Mouse (Mus musculus): Measurements from ENCODE around the gene Ndufs4. TPM values are rescaled to one million over a fixed set of nuclear protein-coding genes. Genes with fewer than 3 reads are reported as not detected.

Ndufs4 gene
- polyA plus RNA-seq, 1 experiment from 2014 or later, result 284 TPM

- Histone ChIP-seq H3K9me3 (no peaks in the 10 kb centered on the region), H3K27me3 (no peaks in the 10 kb centered on the region), H3K4me3 (no peak overlapping the region), H3K4me2 (replicated peaks) (no peak overlapping the region), H3K27ac (no peak overlapping the region), H3K4me1 (no peaks in the 10 kb centered on the region), H3K9ac (no peak overlapping the region), H3K36me3 (no peaks in the 10 kb centered on the region)
- ATAC-seq (ENCODE audit: insufficient number of reproducible peaks, insufficient read depth, low FRiP score, low TSS enrichment), result no peak
- 96% methylated on average over 2 of the region's 2 CpGs for WGBS
These were observed 6.7 kb upstream of the Ndufs4 start for GRCm38 (mm10) chr13:114394784-114395183.

GRCm38 (mm10) chr13:114392501-114392900 lies 4.4 kb upstream of the Ndufs4 start:
- no peak overlapping the region for H3K4me2 ChIP-seq (replicated peaks)
- H3K27me3 ChIP-seq, result no peaks in the 10 kb centered on the region
- H3K27ac ChIP-seq, result no peak overlapping the region
- no peaks in the 10 kb centered on the region for H3K9me3 ChIP-seq
- no peak for ATAC-seq (ENCODE audit: insufficient number of reproducible peaks, insufficient read depth, low FRiP score, low TSS enrichment)
- no peak overlapping the region for H3K4me3 ChIP-seq
- no peaks in the 10 kb centered on the region for H3K36me3 ChIP-seq
- no peak overlapping the region for H3K9ac ChIP-seq
- no peaks in the 10 kb centered on the region for H3K4me1 ChIP-seq

- peaks cover 5% of the 10 kb centered on the region; the same call in 1 of the 2 replicates for H3K4me1 ChIP-seq
- WGBS, result under 1% methylated on average over 37 of the region's 37 CpGs
- ATAC-seq (ENCODE audit: insufficient number of reproducible peaks, insufficient read depth, low FRiP score, low TSS enrichment), result peak; percentile 81
- no peaks in the 10 kb centered on the region for H3K9me3 ChIP-seq
- peak overlapping the region; percentile 69 for H3K27ac ChIP-seq
- H3K4me2 ChIP-seq (replicated peaks), result peak overlapping the region; percentile 76
- peak overlapping the region; percentile 88 for H3K4me3 ChIP-seq
- no peaks in the 10 kb centered on the region for H3K36me3 ChIP-seq
- no peaks in the 10 kb centered on the region for H3K27me3 ChIP-seq
- H3K9ac ChIP-seq, result peak overlapping the region; percentile 76
These were observed 412 bp downstream of the Ndufs4 start for GRCm38 (mm10) chr13:114387521-114388171.

- Histone ChIP-seq H3K36me3 (peaks cover 4% of the 10 kb centered on the region), H3K27me3 (no peaks in the 10 kb centered on the region), H3K4me1 (peaks cover 5% of the 10 kb centered on the region; the same call in 1 of the 2 replicates), H3K4me2 (replicated peaks) (peak overlapping the region; percentile 76), H3K27ac (peak overlapping the region; percentile 69; the same call in 1 of the 2 replicates), H3K9ac (peak overlapping the region; percentile 76), H3K9me3 (no peaks in the 10 kb centered on the region), H3K4me3 (peak overlapping the region; percentile 88)
- peak; percentile 72; the same call in 1 of the 2 replicates for ATAC-seq (ENCODE audit: insufficient number of reproducible peaks, insufficient read depth, low FRiP score, low TSS enrichment)
- WGBS, result 9% methylated on average over 10 of the region's 10 CpGs
These were observed 977 bp downstream of the Ndufs4 start for GRCm38 (mm10) chr13:114387074-114387487.

- 85% methylated on average over 4 of the region's 4 CpGs for WGBS
- no peak overlapping the region for H3K4me3 ChIP-seq
- ATAC-seq (ENCODE audit: insufficient number of reproducible peaks, insufficient read depth, low FRiP score, low TSS enrichment), result no peak
- H3K4me2 ChIP-seq (replicated peaks), result no peak overlapping the region
- no peak overlapping the region for H3K9ac ChIP-seq
- H3K4me1 ChIP-seq, result no peaks in the 10 kb centered on the region
- H3K27ac ChIP-seq, result no peak overlapping the region
- H3K27me3 ChIP-seq, result no peaks in the 10 kb centered on the region
- H3K9me3 ChIP-seq, result no peaks in the 10 kb centered on the region
- H3K36me3 ChIP-seq, result peaks cover 22% of the 10 kb centered on the region
These were observed 11.5 kb downstream of the Ndufs4 start for GRCm38 (mm10) chr13:114376511-114376910.

- Histone ChIP-seq H3K27me3 (no peaks in the 10 kb centered on the region), H3K27ac (no peak overlapping the region), H3K36me3 (no peaks in the 10 kb centered on the region), H3K4me2 (replicated peaks) (no peak overlapping the region), H3K4me1 (no peaks in the 10 kb centered on the region), H3K9ac (no peak overlapping the region), H3K9me3 (no peaks in the 10 kb centered on the region), H3K4me3 (no peak overlapping the region)
- no peak for ATAC-seq (ENCODE audit: insufficient number of reproducible peaks, insufficient read depth, low FRiP score, low TSS enrichment)
- WGBS, result 82% methylated on average over 3 of the region's 3 CpGs
These were observed 26.0 kb downstream of the Ndufs4 start for GRCm38 (mm10) chr13:114362086-114362485.

GRCm38 (mm10) chr13:114351321-114351946 lies 36.6 kb downstream of the Ndufs4 start:
- no peak overlapping the region for H3K4me3 ChIP-seq
- H3K9ac ChIP-seq, result no peak overlapping the region
- no peak for ATAC-seq (ENCODE audit: insufficient number of reproducible peaks, insufficient read depth, low FRiP score, low TSS enrichment)
- no peaks in the 10 kb centered on the region for H3K27me3 ChIP-seq
- H3K9me3 ChIP-seq, result no peaks in the 10 kb centered on the region
- H3K36me3 ChIP-seq, result peaks cover 3% of the 10 kb centered on the region; the same call in 1 of the 2 replicates
- WGBS, result 73% methylated on average over 8 of the region's 8 CpGs
- H3K27ac ChIP-seq, result no peak overlapping the region
- no peaks in the 10 kb centered on the region for H3K4me1 ChIP-seq
- no peak overlapping the region for H3K4me2 ChIP-seq (replicated peaks)

- Histone ChIP-seq H3K9me3 (no peaks in the 10 kb centered on the region), H3K9ac (no peak overlapping the region), H3K27ac (no peak overlapping the region), H3K36me3 (peaks cover 3% of the 10 kb centered on the region; the same call in 1 of the 2 replicates), H3K4me3 (no peak overlapping the region), H3K4me2 (replicated peaks) (no peak overlapping the region), H3K27me3 (no peaks in the 10 kb centered on the region), H3K4me1 (no peaks in the 10 kb centered on the region)
- WGBS, result 80% methylated on average over 13 of the region's 13 CpGs
- ATAC-seq (ENCODE audit: insufficient number of reproducible peaks, insufficient read depth, low FRiP score, low TSS enrichment), result no peak
These were observed 42.9 kb downstream of the Ndufs4 start for GRCm38 (mm10) chr13:114344979-114345712.

- no peak for ATAC-seq (ENCODE audit: insufficient number of reproducible peaks, insufficient read depth, low FRiP score, low TSS enrichment)
- Histone ChIP-seq H3K4me1 (no peaks in the 10 kb centered on the region), H3K9me3 (no peaks in the 10 kb centered on the region), H3K27me3 (no peaks in the 10 kb centered on the region), H3K4me2 (replicated peaks) (no peak overlapping the region), H3K9ac (no peak overlapping the region), H3K27ac (no peak overlapping the region), H3K36me3 (no peaks in the 10 kb centered on the region), H3K4me3 (no peak overlapping the region)
- 77% methylated on average over 3 of the region's 3 CpGs for WGBS
These were observed 43.7 kb downstream of the Ndufs4 start for GRCm38 (mm10) chr13:114344220-114344973.

GRCm38 (mm10) chr13:114343001-114343400 lies 45.1 kb downstream of the Ndufs4 start:
- no peak for ATAC-seq (ENCODE audit: insufficient number of reproducible peaks, insufficient read depth, low FRiP score, low TSS enrichment)

GRCm38 (mm10) chr13:114319835-114320389 lies 68.1 kb downstream of the Ndufs4 start:
- 80% methylated on average over 2 of the region's 2 CpGs for WGBS
- no peaks in the 10 kb centered on the region for H3K9me3 ChIP-seq

More at GRCm38 (mm10) chr13:114343001-114343400, 45.1 kb downstream of the Ndufs4 start:
- WGBS, result 39% methylated on average over 8 of the region's 8 CpGs
- Histone ChIP-seq H3K36me3 (no peaks in the 10 kb centered on the region), H3K4me1 (no peaks in the 10 kb centered on the region), H3K4me3 (no peak overlapping the region), H3K9me3 (no peaks in the 10 kb centered on the region), H3K4me2 (replicated peaks) (no peak overlapping the region), H3K9ac (no peak overlapping the region), H3K27me3 (no peaks in the 10 kb centered on the region), H3K27ac (no peak overlapping the region)

More at GRCm38 (mm10) chr13:114319835-114320389, 68.1 kb downstream of the Ndufs4 start:
- Histone ChIP-seq H3K4me1 (no peaks in the 10 kb centered on the region), H3K27ac (no peak overlapping the region), H3K9ac (no peak overlapping the region), H3K27me3 (no peaks in the 10 kb centered on the region), H3K36me3 (no peaks in the 10 kb centered on the region), H3K4me2 (replicated peaks) (no peak overlapping the region), H3K4me3 (no peak overlapping the region)
- ATAC-seq (ENCODE audit: insufficient number of reproducible peaks, insufficient read depth, low FRiP score, low TSS enrichment), result no peak
